In genomic region chr19:7058541-7058940, GRCm38 (mm10) we compare ENCODE assay signal across 9 mouse cellular contexts. TPM values are rescaled to one million over a fixed set of nuclear protein-coding genes. Genes with fewer than 3 reads are reported as not detected.
A peak's percentile ranks its signal among the peaks of the same experiment; 100 is the strongest.
DNase-seq lines count a peak whose midpoint lies in the region; ATAC-seq and TF ChIP-seq lines count a peak whose summit lies in the region.
"Had no signal": no experiment of that assay in that cellular context is flagged by ENCODE, and none has a peak within 500 bp of the region (broad histone marks: within the 10 kb centered on the region; RNA-seq: fewer than 3 reads in every experiment).

No protein-coding gene starts in this region.

- TF ChIP-seq CTCF in forebrain, postnatal 0 days (IDR thresholded peaks at IDR 0.05; ENCODE audit: low read depth) = no peak
- no peak for TF ChIP-seq CTCF in cerebellum, adult 2 months (IDR thresholded peaks at IDR 0.05; ENCODE audit: borderline replicate concordance, insufficient read depth, low read depth, low read length)

- H3K4me1 ChIP-seq in forebrain, embryonic 11.5 days (replicated peaks; ENCODE audit: control insufficient read depth, insufficient read depth, low read length) = peaks cover 19% of the 10 kb centered on the region
- H3K4me1 ChIP-seq in forebrain, postnatal 0 days (ENCODE audit: insufficient read depth) = peaks cover 5% of the 10 kb centered on the region
- peaks cover 31% of the 10 kb centered on the region for H3K4me1 ChIP-seq in kidney, embryonic 16.5 days (ENCODE audit: insufficient read depth, low read length)
- peaks cover 23% of the 10 kb centered on the region for H3K4me1 ChIP-seq in intestine, embryonic 15.5 days (replicated peaks)
- H3K4me1 ChIP-seq in midbrain, embryonic 16.5 days (ENCODE audit: control insufficient read depth, insufficient read depth, low read length) = peaks cover 15% of the 10 kb centered on the region
- H3K4me1 ChIP-seq in cerebellum, adult 2 months (ENCODE audit: control insufficient read depth, insufficient read depth, low read length) = peaks cover 8% of the 10 kb centered on the region

- ATAC-seq in forebrain, embryonic 11.5 days (replicated peaks; ENCODE audit: low FRiP score) = no peak
- no peak for ATAC-seq in forebrain, postnatal 0 days
- no peak for ATAC-seq in kidney, embryonic 16.5 days (ENCODE audit: low FRiP score, low TSS enrichment)
- ATAC-seq in intestine, embryonic 15.5 days = no peak
- ATAC-seq in midbrain, embryonic 16.5 days = no peak
- no peak for ATAC-seq in monocyte, adult 5-6 weeks (replicated peaks; ENCODE audit: insufficient number of reproducible peaks, low FRiP score, low TSS enrichment, poor library complexity, severe bottlenecking)

- no peak overlapping the region for H3K27ac ChIP-seq in forebrain, embryonic 11.5 days (ENCODE audit: low read depth, low read length)
- no peak overlapping the region for H3K27ac ChIP-seq in forebrain, postnatal 0 days (ENCODE audit: low read depth, low read length)
- H3K27ac ChIP-seq in kidney, embryonic 16.5 days (ENCODE audit: low read length) = no peak overlapping the region
- H3K27ac ChIP-seq in intestine, embryonic 15.5 days = no peak overlapping the region
- no peak overlapping the region for H3K27ac ChIP-seq in midbrain, embryonic 16.5 days (ENCODE audit: low read length)
- H3K27ac ChIP-seq in cerebellum, adult 2 months (ENCODE audit: insufficient read depth, low read length) = no peak overlapping the region

- H3K27me3 ChIP-seq in forebrain, embryonic 11.5 days (ENCODE audit: control insufficient read depth, insufficient read depth, low read length) = peaks cover 6% of the 10 kb centered on the region; the same call in 1 of the 2 replicates
- H3K27me3 ChIP-seq in forebrain, postnatal 0 days (ENCODE audit: insufficient read depth, low read length) = no peaks in the 10 kb centered on the region
- no peaks in the 10 kb centered on the region for H3K27me3 ChIP-seq in kidney, embryonic 16.5 days (ENCODE audit: insufficient read depth, low read length)
- H3K27me3 ChIP-seq in intestine, embryonic 15.5 days (replicated peaks) = no peaks in the 10 kb centered on the region
- H3K27me3 ChIP-seq in midbrain, embryonic 16.5 days (ENCODE audit: control insufficient read depth, insufficient read depth, low read depth, low read length) = peaks cover 4% of the 10 kb centered on the region
- no peaks in the 10 kb centered on the region for H3K27me3 ChIP-seq in cerebellum, adult 2 months (ENCODE audit: control insufficient read depth, insufficient read depth, low read length)

- no peaks in the 10 kb centered on the region for H3K9me3 ChIP-seq in forebrain, embryonic 11.5 days (ENCODE audit: control insufficient read depth, low read length)
- H3K9me3 ChIP-seq in forebrain, postnatal 0 days (ENCODE audit: low read length) = no peaks in the 10 kb centered on the region
- no peaks in the 10 kb centered on the region for H3K9me3 ChIP-seq in kidney, embryonic 16.5 days (ENCODE audit: low read length)
- no peaks in the 10 kb centered on the region for H3K9me3 ChIP-seq in intestine, embryonic 15.5 days
- no peaks in the 10 kb centered on the region for H3K9me3 ChIP-seq in midbrain, embryonic 16.5 days (replicated peaks; ENCODE audit: control insufficient read depth, low read length, poor library complexity, severe bottlenecking)

- H3K9ac ChIP-seq in forebrain, embryonic 11.5 days (ENCODE audit: low read length) = no peak overlapping the region
- no peak overlapping the region for H3K9ac ChIP-seq in forebrain, postnatal 0 days
- no peak overlapping the region for H3K9ac ChIP-seq in kidney, embryonic 16.5 days (replicated peaks; ENCODE audit: low read length)
- no peak overlapping the region for H3K9ac ChIP-seq in intestine, embryonic 15.5 days
- H3K9ac ChIP-seq in midbrain, embryonic 16.5 days (ENCODE audit: low read depth, low read length) = no peak overlapping the region

- no peak for DNase-seq in forebrain, embryonic 11.5 days (ENCODE audit: low spot score)
- DNase-seq in forebrain, postnatal 0 days = no peak
- no peak for DNase-seq in kidney, adult 8-10 months
- DNase-seq in cerebellum, adult 2 months = no peak
- DNase-seq: gastrocnemius, postnatal 36 days had no signal

- peak overlapping the region; percentile 99 for H3K4me2 ChIP-seq in forebrain, embryonic 11.5 days (ENCODE audit: low read depth, low read length, severe bottlenecking)
- H3K4me2 ChIP-seq in forebrain, postnatal 0 days (ENCODE audit: low read depth) = no peak overlapping the region
- peak overlapping the region; percentile 79 for H3K4me2 ChIP-seq in kidney, embryonic 16.5 days (replicated peaks; ENCODE audit: low read depth, low read length)
- peak overlapping the region; percentile 100 for H3K4me2 ChIP-seq in intestine, embryonic 15.5 days (replicated peaks)
- peak overlapping the region; percentile 100; the same call in 1 of the 2 replicates for H3K4me2 ChIP-seq in midbrain, embryonic 16.5 days (ENCODE audit: low read length)

- WGBS in forebrain, embryonic 11.5 days = 55% methylated on average over 6 of the region's 6 CpGs
- 58% methylated on average over 6 of the region's 6 CpGs for WGBS in forebrain, postnatal 0 days
- 70% methylated on average over 6 of the region's 6 CpGs for WGBS in kidney, embryonic 16.5 days
- 67% methylated on average over 6 of the region's 6 CpGs for WGBS in intestine, embryonic 15.5 days
- WGBS in midbrain, embryonic 16.5 days = 54% methylated on average over 6 of the region's 6 CpGs
- 87% methylated on average over 6 of the region's 6 CpGs for WGBS in cerebellum, adult 2 months

- TF ChIP-seq POLR2A in cerebellum, adult 2 months (IDR thresholded peaks at IDR 0.05; ENCODE audit: borderline replicate concordance, insufficient read depth, low read length) = no peak

- H3K4me3 ChIP-seq in forebrain, embryonic 11.5 days (ENCODE audit: low read depth, low read length) = no peak overlapping the region
- no peak overlapping the region for H3K4me3 ChIP-seq in forebrain, postnatal 0 days (ENCODE audit: low read depth, low read length)
- H3K4me3 ChIP-seq in kidney, embryonic 16.5 days (ENCODE audit: low read length) = peak overlapping the region; percentile 60
- H3K4me3 ChIP-seq in intestine, embryonic 15.5 days (replicated peaks) = no peak overlapping the region
- no peak overlapping the region for H3K4me3 ChIP-seq in midbrain, embryonic 16.5 days (ENCODE audit: low read depth, low read length)
- H3K4me3 ChIP-seq in cerebellum, adult 2 months (replicated peaks; ENCODE audit: insufficient read depth, low read depth, low read length) = no peak overlapping the region

- H3K36me3 ChIP-seq in forebrain, embryonic 11.5 days (ENCODE audit: control insufficient read depth, insufficient read depth, low read length) = no peaks in the 10 kb centered on the region
- no peaks in the 10 kb centered on the region for H3K36me3 ChIP-seq in forebrain, postnatal 0 days (ENCODE audit: insufficient read depth)
- H3K36me3 ChIP-seq in kidney, embryonic 16.5 days (ENCODE audit: insufficient read depth, low read length) = no peaks in the 10 kb centered on the region
- no peaks in the 10 kb centered on the region for H3K36me3 ChIP-seq in intestine, embryonic 15.5 days
- no peaks in the 10 kb centered on the region for H3K36me3 ChIP-seq in midbrain, embryonic 16.5 days (ENCODE audit: control insufficient read depth, insufficient read depth, low read length)

RNA-seq across cellular contexts. Expression of gene Macrod1, which starts 1.9 kb away (rescaled TPM):
- 3.6 and 4.0 TPM in 2 replicates for polyA plus RNA-seq in forebrain, embryonic 11.5 days (2014; fragmentation: Nextera tagmentation; extraction: Ambion mirVana)
- 8.1 and 9.4 TPM in 2 replicates for total RNA-seq in forebrain, postnatal 0 days (2014; rRNA removed)
- 8.0 and 8.5 TPM in 2 replicates for polyA plus RNA-seq in forebrain, postnatal 0 days (2015; fragmentation: Nextera tagmentation; extraction: Ambion mirVana)
- 15.6 and 16.4 TPM in 2 replicates for polyA plus RNA-seq in kidney, embryonic 16.5 days (2015; fragmentation: Nextera tagmentation; extraction: Ambion mirVana)
- 11.8 and 11.9 TPM in 2 replicates for polyA plus RNA-seq in intestine, embryonic 15.5 days (2015; fragmentation: Nextera tagmentation; extraction: Ambion mirVana)
- 4.4 and 5.9 TPM in 2 replicates for polyA plus RNA-seq in midbrain, embryonic 16.5 days (2015; fragmentation: Nextera tagmentation; extraction: Ambion mirVana)
- polyA plus RNA-seq in cerebellum, adult 2 months (2012; rRNA removed) = 30.8 and 33.8 TPM in 2 replicates
- total RNA-seq in monocyte, adult 5-6 weeks (2017) = 0.32 to 1.8 TPM in 2 of 3 replicates, not detected in the other

RNA-seq across cellular contexts. Expression of gene Stip1, which starts 18.8 kb away (rescaled TPM):
- polyA plus RNA-seq in forebrain, embryonic 11.5 days (2014; fragmentation: Nextera tagmentation; extraction: Ambion mirVana) = 428 and 444 TPM in 2 replicates
- total RNA-seq in forebrain, postnatal 0 days (2014; rRNA removed) = 124 and 133 TPM in 2 replicates
- 146 and 156 TPM in 2 replicates for polyA plus RNA-seq in forebrain, postnatal 0 days (2015; fragmentation: Nextera tagmentation; extraction: Ambion mirVana)
- 305 and 314 TPM in 2 replicates for polyA plus RNA-seq in kidney, embryonic 16.5 days (2015; fragmentation: Nextera tagmentation; extraction: Ambion mirVana)
- polyA plus RNA-seq in intestine, embryonic 15.5 days (2015; fragmentation: Nextera tagmentation; extraction: Ambion mirVana) = 211 and 214 TPM in 2 replicates
- 204 and 211 TPM in 2 replicates for polyA plus RNA-seq in midbrain, embryonic 16.5 days (2015; fragmentation: Nextera tagmentation; extraction: Ambion mirVana)
- 215 and 217 TPM in 2 replicates for polyA plus RNA-seq in cerebellum, adult 2 months (2012; rRNA removed)
- total RNA-seq in monocyte, adult 5-6 weeks (2017) = 86.9 to 106 TPM (median 100 TPM) in 3 replicates

RNA-seq across cellular contexts. Expression of gene Fermt3, which starts 39.3 kb away (rescaled TPM):
- polyA plus RNA-seq in forebrain, embryonic 11.5 days (2014; fragmentation: Nextera tagmentation; extraction: Ambion mirVana) = 8.0 and 8.5 TPM in 2 replicates
- total RNA-seq in forebrain, postnatal 0 days (2014; rRNA removed) = 4.4 and 6.0 TPM in 2 replicates
- polyA plus RNA-seq in forebrain, postnatal 0 days (2015; fragmentation: Nextera tagmentation; extraction: Ambion mirVana) = 2.6 and 3.6 TPM in 2 replicates
- 5.7 and 6.4 TPM in 2 replicates for polyA plus RNA-seq in kidney, embryonic 16.5 days (2015; fragmentation: Nextera tagmentation; extraction: Ambion mirVana)
- 9.8 and 10.1 TPM in 2 replicates for polyA plus RNA-seq in intestine, embryonic 15.5 days (2015; fragmentation: Nextera tagmentation; extraction: Ambion mirVana)
- polyA plus RNA-seq in midbrain, embryonic 16.5 days (2015; fragmentation: Nextera tagmentation; extraction: Ambion mirVana) = 3.0 and 3.5 TPM in 2 replicates
- polyA plus RNA-seq in cerebellum, adult 2 months (2012; rRNA removed) = 2.2 and 2.3 TPM in 2 replicates
- total RNA-seq in monocyte, adult 5-6 weeks (2017) = 265 to 357 TPM (median 285 TPM) in 3 replicates

RNA-seq across cellular contexts. Expression of gene Flrt1, which starts 47.0 kb away (rescaled TPM):
- polyA plus RNA-seq in forebrain, embryonic 11.5 days (2014; fragmentation: Nextera tagmentation; extraction: Ambion mirVana) = 7.7 and 9.0 TPM in 2 replicates
- 8.1 and 8.8 TPM in 2 replicates for total RNA-seq in forebrain, postnatal 0 days (2014; rRNA removed)
- polyA plus RNA-seq in forebrain, postnatal 0 days (2015; fragmentation: Nextera tagmentation; extraction: Ambion mirVana) = 6.7 and 11.3 TPM in 2 replicates
- 5.4 and 6.8 TPM in 2 replicates for polyA plus RNA-seq in kidney, embryonic 16.5 days (2015; fragmentation: Nextera tagmentation; extraction: Ambion mirVana)
- 1.8 and 2.1 TPM in 2 replicates for polyA plus RNA-seq in intestine, embryonic 15.5 days (2015; fragmentation: Nextera tagmentation; extraction: Ambion mirVana)
- 11.6 and 12.0 TPM in 2 replicates for polyA plus RNA-seq in midbrain, embryonic 16.5 days (2015; fragmentation: Nextera tagmentation; extraction: Ambion mirVana)
- 5.4 and 6.2 TPM in 2 replicates for polyA plus RNA-seq in cerebellum, adult 2 months (2012; rRNA removed)
- total RNA-seq in monocyte, adult 5-6 weeks (2017) = 0.10 TPM in 1 of 3 replicates, not detected in the others
